Mouse (Mus musculus) heart, postnatal 0 days (tissue): ENCODE measurements around the gene Tspo2. TPM values are rescaled to one million over a fixed set of nuclear protein-coding genes. Genes with fewer than 3 reads are reported as not detected.
A peak's percentile ranks its signal among the peaks of the same experiment; 100 is the strongest.

ENCODE experiments used
- ATAC-seq: fragments of 200-750 bp; cut with Nextera tagmentation; 2 replicates; pipeline ENCODE4 v1.8.0; 2017; ENCODE audit warnings: low read depth, moderate number of reproducible peaks, moderate library complexity; ENCODE audit not compliant: insufficient read depth
- DNase-seq: peaks from one replicate; pipeline ENCODE4 v3.0.0-alpha.2; 2016; ENCODE audit warnings: low spot score
- H3K27ac ChIP-seq: fragments of 300-500 bp; sonication (generic); 2 replicates; pipeline ENCODE4 v1.5.1; 2014; ENCODE audit warnings: low read depth, mild to moderate bottlenecking
- H3K27me3 ChIP-seq: fragments of 300-500 bp; sonication (generic); 2 replicates; pipeline ENCODE4 v1.6.1; 2014; ENCODE audit warnings: low read length, mixed read lengths; ENCODE audit not compliant: control insufficient read depth, insufficient read depth
- H3K36me3 ChIP-seq: fragments of 300-500 bp; sonication (generic); replicated peaks from 2 replicates; pipeline ENCODE4 v1.6.1; 2014; ENCODE audit warnings: low read length, mixed read lengths; ENCODE audit not compliant: control insufficient read depth, insufficient read depth
- H3K4me1 ChIP-seq: fragments of 300-500 bp; sonication (generic); 2 replicates; pipeline ENCODE4 v1.6.1; 2014; ENCODE audit warnings: antibody characterized with exemption; ENCODE audit not compliant: control insufficient read depth, insufficient read depth
- H3K4me2 ChIP-seq: fragments of 300-500 bp; sonication (generic); 2 replicates; pipeline ENCODE4 v1.6.1; 2014; ENCODE audit warnings: low read depth, mild to moderate bottlenecking, low read length, moderate library complexity
- H3K4me3 ChIP-seq: fragments of 300-500 bp; sonication (generic); 2 replicates; pipeline ENCODE4 v1.5.1; 2014; ENCODE audit warnings: low read depth, low read length
- H3K9ac ChIP-seq: fragments of 300-500 bp; sonication (generic); replicated peaks from 2 replicates; pipeline ENCODE4 v1.6.1; 2014; ENCODE audit warnings: low read depth, low read length, mixed read lengths
- H3K9me3 ChIP-seq: fragments of 300-500 bp; sonication (generic); replicated peaks from 2 replicates; pipeline ENCODE4 v1.6.1; 2016; ENCODE audit warnings: low read length; ENCODE audit not compliant: control insufficient read depth
- CTCF ChIP-seq: IDR thresholded peaks from 2 replicates; pipeline ENCODE4 v1.5.1; 2016; ENCODE audit warnings: antibody characterized with exemption, control low read depth, low read depth
- EP300 ChIP-seq: IDR thresholded peaks from 2 replicates; pipeline ENCODE4 v1.6.1; 2016; ENCODE audit warnings: antibody characterized with exemption, low read depth
- WGBS: fragments of 180-500 bp; shearing (Covaris S2); extraction: QIAGEN DNeasy Blood & Tissue Kit; methylation state at CpG from one replicate; pipeline ENCODE4 v1.1.7; 2014; 5-methylcytosine and 5-hydroxymethylcytosine counted together
- polyA plus RNA-seq: library from polyadenylated mRNA; unstranded; fragments of >200 nt; fragmentation: Nextera tagmentation; extraction: Ambion mirVana; gene quantifications from 2 replicates; pipeline ENCODE4 v1.2.1, GENCODE M21; 2015
- total RNA-seq: library from RNA; depleted of rRNA; stranded (reverse); fragments of >200 nt; gene quantifications from 2 replicates; pipeline ENCODE4 v1.2.3, GENCODE M21; 2014; ENCODE audit warnings: low replicate concordance

Tspo2 gene
- total and polyA plus RNA-seq, 2 experiments from 2014 or later: 0.75 TPM; not detected in 1

DNA sequence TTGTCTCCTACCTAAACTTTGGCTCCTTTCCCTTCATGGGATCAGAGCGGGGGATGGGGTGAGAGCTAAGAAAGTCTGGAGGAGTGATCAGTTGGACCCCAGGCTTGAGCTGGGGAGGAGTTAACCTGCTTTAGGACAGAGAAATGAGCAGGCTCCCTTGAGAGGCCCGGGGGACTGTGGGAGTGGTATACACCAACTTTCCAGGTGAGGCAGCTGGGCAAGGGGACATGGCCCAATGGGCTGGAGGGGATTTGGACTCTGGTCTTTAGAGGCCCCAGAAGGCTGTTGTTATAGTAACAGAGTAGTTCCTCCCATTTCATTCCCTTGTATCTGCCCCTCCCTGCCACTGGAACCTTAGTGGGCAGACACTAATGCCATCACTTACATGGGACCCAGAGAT lies 4.6 kb upstream of the Tspo2 start:
- Histone ChIP-seq H3K4me2 (no peak overlapping the region), H3K9me3 (no peaks in the 10 kb centered on the region), H3K4me1 (no peaks in the 10 kb centered on the region), H3K27ac (no peak overlapping the region), H3K36me3 (no peaks in the 10 kb centered on the region), H3K27me3 (no peaks in the 10 kb centered on the region), H3K4me3 (no peak overlapping the region), H3K9ac (no peak overlapping the region)
- ATAC-seq: no peak
- 87% methylated on average over 2 of the region's 2 CpGs for WGBS
- no peak for TF ChIP-seq CTCF
- TF ChIP-seq EP300: no peak
- no peak for DNase-seq

DNA sequence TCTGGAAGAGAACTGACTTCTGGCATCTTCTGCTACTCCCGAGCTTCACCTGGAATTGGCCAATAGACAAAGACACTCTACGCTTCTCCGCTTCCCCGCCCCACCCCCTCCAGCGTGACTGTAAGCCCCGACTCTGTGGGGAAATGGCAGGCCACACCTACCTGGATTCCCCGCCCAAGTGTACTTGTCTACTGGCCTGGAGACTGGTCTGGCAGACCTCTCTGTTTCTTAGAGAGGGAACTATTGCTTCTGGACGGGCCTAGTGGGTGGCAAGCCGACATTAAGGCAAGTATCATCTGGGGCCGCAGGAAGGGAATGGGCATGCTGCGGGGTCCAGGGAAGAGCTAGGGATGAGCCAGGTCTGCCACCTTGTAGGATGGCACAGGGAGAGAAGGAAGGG lies 3.4 kb upstream of the Tspo2 start, which contains the start of gene Unc5cl:
Unc5cl (plus strand) TSS at position 214 of the 400 bp plus-strand sequence.
- 58% methylated on average over 11 of the region's 11 CpGs for WGBS
- no peak for DNase-seq
- no peak within 1 kb of the TSS for H3K4me2 ChIP-seq
- no peak within 1 kb of the TSS for H3K27ac ChIP-seq
- no peak for TF ChIP-seq CTCF
- TF ChIP-seq EP300: no peak
- H3K27me3 ChIP-seq: no peaks in the 10 kb centered on the region
- H3K4me3 ChIP-seq: no peak within 1 kb of the TSS
- H3K9me3 ChIP-seq: no peaks in the 10 kb centered on the region
- ATAC-seq: no peak
- H3K9ac ChIP-seq: no peak within 1 kb of the TSS
- no peaks in the 10 kb centered on the region for H3K36me3 ChIP-seq
- H3K4me1 ChIP-seq: no peaks in the 10 kb centered on the region

DNA sequence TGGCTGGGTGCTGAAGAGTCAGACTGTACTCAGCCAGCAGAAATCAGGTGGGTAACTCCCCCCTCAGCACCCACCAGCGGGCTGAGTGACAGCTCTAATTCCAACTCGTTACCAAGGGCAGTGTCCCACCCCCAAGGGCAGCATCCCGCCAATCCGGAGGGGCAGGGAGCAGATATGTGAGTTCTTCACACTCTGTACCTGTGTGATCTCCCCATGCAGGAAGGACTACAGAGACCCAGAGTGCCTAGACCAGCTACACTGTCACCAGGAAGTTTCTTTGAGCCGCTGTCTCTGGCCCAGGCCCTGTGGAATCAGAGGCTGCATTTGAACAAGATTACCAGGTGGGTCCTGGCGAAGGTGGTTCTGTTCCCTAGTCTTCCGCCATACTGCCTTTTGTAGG lies 2.9 kb upstream of the Tspo2 start:
- no peaks in the 10 kb centered on the region for H3K36me3 ChIP-seq
- no peak overlapping the region for H3K4me3 ChIP-seq
- TF ChIP-seq CTCF (no peak), EP300 (no peak)
- 45% methylated on average over 7 of the region's 7 CpGs for WGBS
- ATAC-seq: no peak
- H3K4me2 ChIP-seq: no peak overlapping the region
- H3K9ac ChIP-seq: no peak overlapping the region
- no peak overlapping the region for H3K27ac ChIP-seq
- H3K9me3 ChIP-seq: no peaks in the 10 kb centered on the region
- no peaks in the 10 kb centered on the region for H3K27me3 ChIP-seq
- DNase-seq: no peak
- H3K4me1 ChIP-seq: no peaks in the 10 kb centered on the region

DNA sequence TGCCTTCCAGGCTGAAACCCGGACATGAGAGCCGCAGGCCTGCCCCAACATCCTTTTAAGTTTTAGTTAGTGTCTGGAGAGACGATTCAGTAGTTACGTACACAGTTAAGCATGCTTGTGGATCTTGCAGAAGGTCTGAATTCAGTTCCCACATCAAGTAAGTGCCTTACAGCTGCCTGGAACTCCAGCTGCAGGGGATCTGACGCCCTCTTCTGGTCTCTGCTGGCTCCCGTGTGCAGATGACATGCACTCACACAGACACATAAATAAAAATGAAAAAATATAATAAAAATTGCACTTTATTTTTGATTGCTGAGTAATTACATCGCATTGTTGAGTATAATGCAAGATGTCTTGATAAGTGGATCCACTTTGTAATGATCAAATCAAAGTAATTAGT lies 2.2 kb upstream of the Tspo2 start:
- H3K27me3 ChIP-seq: no peaks in the 10 kb centered on the region
- no peak overlapping the region for H3K9ac ChIP-seq
- 79% methylated on average over 7 of the region's 7 CpGs for WGBS
- no peaks in the 10 kb centered on the region for H3K36me3 ChIP-seq
- ATAC-seq: no peak
- no peaks in the 10 kb centered on the region for H3K9me3 ChIP-seq
- TF ChIP-seq EP300: no peak
- TF ChIP-seq CTCF: 0 out of 2 replicates have a peak, but pooled peaks have one; percentile 24
- H3K27ac ChIP-seq: no peak overlapping the region
- no peak overlapping the region for H3K4me2 ChIP-seq
- H3K4me3 ChIP-seq: no peak overlapping the region
- no peak for DNase-seq
- H3K4me1 ChIP-seq: no peaks in the 10 kb centered on the region

DNA sequence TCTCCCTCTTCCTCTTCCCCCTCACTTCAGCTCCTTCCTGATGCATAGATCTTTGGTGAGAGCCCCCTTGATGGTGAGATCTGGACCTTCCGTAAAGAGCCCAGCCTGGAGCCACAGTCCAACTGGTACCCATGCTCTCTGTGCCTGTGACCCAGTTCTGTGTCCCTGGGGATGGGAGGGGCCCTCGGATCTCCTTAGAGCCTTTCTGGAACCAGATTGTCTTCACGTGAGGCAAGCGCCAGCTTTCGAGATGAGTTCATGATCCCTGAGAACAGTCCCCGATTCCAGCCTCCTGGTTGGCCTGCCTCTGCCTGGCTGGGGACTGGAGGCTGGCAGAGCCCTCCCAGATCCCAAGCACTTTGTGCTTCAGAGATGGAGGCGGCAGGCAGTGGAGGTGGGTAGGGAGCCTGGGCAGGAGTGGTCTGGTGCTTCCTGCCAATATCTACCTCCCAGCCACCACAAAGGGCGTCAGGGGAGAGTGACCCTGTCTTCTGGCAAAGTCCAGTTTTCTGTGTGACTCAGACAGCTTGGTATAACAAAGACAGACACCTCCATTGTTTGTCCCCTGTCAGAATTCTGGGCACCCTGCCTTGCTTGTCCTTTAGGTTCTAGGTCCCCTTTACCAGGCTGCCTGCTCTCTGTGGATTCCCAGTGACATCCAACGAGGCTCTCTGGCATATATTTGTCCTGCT lies 577 bp upstream of the Tspo2 start:
- 55% methylated on average over 9 of the region's 9 CpGs for WGBS
- DNase-seq (no peak), ATAC-seq (no peak)
- Histone ChIP-seq H3K4me3 (no peak overlapping the region), H3K27ac (no peak overlapping the region), H3K4me2 (no peak overlapping the region), H3K4me1 (no peaks in the 10 kb centered on the region), H3K9ac (no peak overlapping the region), H3K9me3 (no peaks in the 10 kb centered on the region), H3K36me3 (no peaks in the 10 kb centered on the region), H3K27me3 (no peaks in the 10 kb centered on the region)
- TF ChIP-seq EP300: no peak

DNA sequence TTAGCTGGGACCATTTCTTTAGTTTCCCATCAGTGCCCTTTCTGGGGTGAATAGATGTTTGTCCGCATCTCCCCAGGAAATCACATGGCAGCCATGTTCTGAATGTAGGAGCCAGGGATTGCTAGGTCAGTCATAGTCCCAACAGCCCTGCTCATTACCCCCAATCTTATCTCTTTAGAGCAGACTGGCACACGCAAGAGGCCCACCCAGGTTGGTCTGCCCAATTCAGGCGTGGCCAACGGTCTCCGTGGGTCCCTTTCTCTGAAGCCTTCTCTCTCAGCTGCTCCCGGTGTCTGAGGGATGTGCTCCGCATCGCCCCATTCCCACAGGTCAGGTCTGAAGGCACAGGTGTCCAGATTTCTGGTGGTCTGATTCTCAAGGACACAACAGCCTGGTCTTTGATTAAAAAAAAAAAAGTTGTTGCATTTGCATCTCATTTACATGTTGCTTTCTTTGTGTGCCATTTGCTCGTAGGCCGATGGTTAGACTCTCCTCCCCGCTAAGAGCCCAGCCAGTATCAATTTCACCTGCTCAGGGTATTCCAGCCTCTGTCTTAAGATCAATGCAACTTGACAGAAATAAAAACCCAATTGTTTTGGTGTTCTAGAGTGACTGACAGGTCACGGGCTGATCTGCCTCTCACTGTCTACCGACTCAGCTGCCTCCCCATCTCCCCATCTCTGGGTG lies 513 bp downstream of the Tspo2 start:
- Histone ChIP-seq H3K9me3 (no peaks in the 10 kb centered on the region), H3K4me2 (no peak overlapping the region), H3K36me3 (no peaks in the 10 kb centered on the region), H3K4me3 (no peak overlapping the region), H3K9ac (no peak overlapping the region), H3K27me3 (no peaks in the 10 kb centered on the region), H3K4me1 (no peaks in the 10 kb centered on the region), H3K27ac (no peak overlapping the region)
- no peak for ATAC-seq
- 80% methylated on average over 13 of the region's 13 CpGs for WGBS
- DNase-seq: no peak
- TF ChIP-seq EP300 (no peak), CTCF (no peak)
